Mouse (Mus musculus): ENCODE measurements around the gene Cd81.
A peak's percentile ranks its signal among the peaks of the same experiment; 100 is the strongest.

GRCm38 (mm10) chr7:143007599-143008369, 44.8 kb upstream of the Cd81 start:
- TF ChIP-seq POLR2A (IDR thresholded peaks at IDR 0.05; ENCODE audit: control insufficient read depth, low read depth, low read length) (no peak), CTCF (IDR thresholded peaks at IDR 0.05; ENCODE audit: control insufficient read depth, insufficient read depth, insufficient replicate concordance, low read depth, low read length) (peak; percentile 87; the same call in 1 of the 2 replicates)

All from testis, adult 2 months (tissue).